Mouse (Mus musculus) MEL (cell line): Measurements from ENCODE around the gene Sptbn1. TPM values are rescaled to one million over a fixed set of nuclear protein-coding genes. Genes with fewer than 3 reads are reported as not detected.

ENCODE experiments used
- DNase-seq: peaks from one replicate; pipeline ENCODE4 v3.0.0; 2011; ENCODE audit warnings: low read depth, low spot score
- H3K27ac ChIP-seq: 2 replicates; pipeline ENCODE4 v1.5.1; 2012; ENCODE audit warnings: low read depth, mild to moderate bottlenecking, control low read depth, low read length, moderate library complexity; ENCODE audit not compliant: control insufficient read depth
- H3K27me3 ChIP-seq, 2 experiments: fragments of 150-350 bp in 1 of 2; sonication (generic) in 1 of 2; 2 replicates each; pipeline ENCODE4 v1.6.1; 2012; ENCODE audit warnings: low read length in 2 of 2, mild to moderate bottlenecking in 2 of 2, improper control_type of control experiment in 1 of 2, moderate library complexity in 1 of 2; ENCODE audit not compliant: insufficient read depth in 2 of 2, control insufficient read depth in 1 of 2
- H3K36me3 ChIP-seq, 2 experiments: 2 replicates each; pipeline ENCODE4 v1.6.1; 2012 to 2014; ENCODE audit warnings: low read length in 2 of 2, improper control_type of control experiment in 1 of 2, inconsistent platforms in 1 of 2, mild to moderate bottlenecking in 1 of 2; ENCODE audit not compliant: insufficient read depth in 2 of 2, control insufficient read depth in 1 of 2
- H3K4me1 ChIP-seq, 2 experiments: fragments of 150-350 bp in 1 of 2; sonication (generic) in 1 of 2; 2 replicates each; pipeline ENCODE4 v1.6.1; 2012; ENCODE audit warnings: low read length in 2 of 2, improper control_type of control experiment in 1 of 2, mild to moderate bottlenecking in 1 of 2; ENCODE audit not compliant: insufficient read depth in 2 of 2, control insufficient read depth in 1 of 2
- H3K4me3 ChIP-seq, 2 experiments: fragments of 150-350 bp in 1 of 2; sonication (generic) in 1 of 2; 2 replicates each; pipeline ENCODE4 v1.5.1; 2012; ENCODE audit warnings: low read depth in 2 of 2, low read length in 2 of 2, mild to moderate bottlenecking in 2 of 2, moderate library complexity in 2 of 2, control low read depth in 1 of 2, improper control_type of control experiment in 1 of 2; ENCODE audit not compliant: control insufficient read depth in 1 of 2, insufficient read depth in 1 of 2
- H3K79me2 ChIP-seq: 2 replicates; pipeline ENCODE4 v1.6.1; 2012; ENCODE audit warnings: mild to moderate bottlenecking, low read length, moderate library complexity; ENCODE audit not compliant: control insufficient read depth, poor library complexity, insufficient read depth
- H3K9ac ChIP-seq: 2 replicates; pipeline ENCODE4 v1.6.1; 2012; ENCODE audit warnings: low read depth, mild to moderate bottlenecking, control low read depth, low read length, moderate library complexity; ENCODE audit not compliant: control insufficient read depth, poor library complexity, severe bottlenecking
- H3K9me3 ChIP-seq: fragments of 150-350 bp; sonication (generic); replicated peaks from 2 replicates; pipeline ENCODE4 v1.6.1; 2012; ENCODE audit warnings: mild to moderate bottlenecking, low read length, improper control_type of control experiment, moderate library complexity; ENCODE audit not compliant: insufficient read depth
- BHLHE40 ChIP-seq: IDR thresholded peaks from 2 replicates; pipeline ENCODE4 v1.6.1; 2012; ENCODE audit warnings: low read depth, mild to moderate bottlenecking, inconsistent platforms, low read length, improper control_type of control experiment, borderline replicate concordance
- CHD1 ChIP-seq: IDR thresholded peaks from 2 replicates; pipeline ENCODE4 v1.6.1; 2012; ENCODE audit warnings: low read depth, mild to moderate bottlenecking, inconsistent platforms, low read length, improper control_type of control experiment
- CHD2 ChIP-seq: IDR thresholded peaks from 2 replicates; pipeline ENCODE4 v1.6.1; 2011; ENCODE audit warnings: low read length, improper control_type of control experiment
- ELF1 ChIP-seq: IDR thresholded peaks from 2 replicates; pipeline ENCODE4 v1.6.1; 2014; ENCODE audit warnings: low read depth, mild to moderate bottlenecking, inconsistent platforms, low read length, improper control_type of control experiment, moderate library complexity
- EP300 ChIP-seq, 2 experiments: IDR thresholded peaks; 2 replicates each; pipeline ENCODE4 v1.6.1; 2011; ENCODE audit warnings: improper control_type of control experiment in 2 of 2, low read length in 2 of 2, low read depth in 1 of 2, mild to moderate bottlenecking in 1 of 2
- ETS1 ChIP-seq: IDR thresholded peaks from 2 replicates; pipeline ENCODE4 v1.6.1; 2012; ENCODE audit warnings: low read depth, mild to moderate bottlenecking, inconsistent platforms, low read length, improper control_type of control experiment, moderate library complexity
- GATA1 ChIP-seq: IDR thresholded peaks from 2 replicates; pipeline ENCODE4 v1.6.1; 2011; ENCODE audit warnings: low read depth, low read length, improper control_type of control experiment
- HCFC1 ChIP-seq: IDR thresholded peaks from 2 replicates; pipeline ENCODE4 v1.6.1; 2012; ENCODE audit warnings: low read depth, mild to moderate bottlenecking, inconsistent platforms, low read length, improper control_type of control experiment, moderate library complexity
- KAT2A ChIP-seq: conservative IDR thresholded peaks from 2 replicates; pipeline ENCODE4 v1.6.1; 2012; ENCODE audit warnings: low read depth, low read length, improper control_type of control experiment, inconsistent platforms
- MAFK ChIP-seq: IDR thresholded peaks from 2 replicates; pipeline ENCODE4 v1.6.1; 2011; ENCODE audit warnings: low read depth, mild to moderate bottlenecking, low read length, improper control_type of control experiment, borderline replicate concordance
- MAX ChIP-seq: IDR thresholded peaks from 2 replicates; pipeline ENCODE4 v1.6.1; 2011; ENCODE audit warnings: low read length, improper control_type of control experiment
- MEF2A ChIP-seq: IDR thresholded peaks from 2 replicates; pipeline ENCODE4 v1.6.1; 2014; ENCODE audit warnings: low read depth, mild to moderate bottlenecking, inconsistent platforms, low read length, improper control_type of control experiment; ENCODE audit not compliant: poor library complexity, insufficient replicate concordance, severe bottlenecking; ENCODE audit errors: extremely low read depth
- MXI1 ChIP-seq: IDR thresholded peaks from 2 replicates; pipeline ENCODE4 v1.6.1; 2011; ENCODE audit warnings: mild to moderate bottlenecking, low read depth, low read length, improper control_type of control experiment
- MYB ChIP-seq: IDR thresholded peaks from 2 replicates; pipeline ENCODE4 v1.6.1; 2011; ENCODE audit warnings: mild to moderate bottlenecking, low read depth, low read length, improper control_type of control experiment
- NELFE ChIP-seq: IDR thresholded peaks from 2 replicates; pipeline ENCODE4 v1.6.1; 2011; ENCODE audit warnings: low read depth, low read length, improper control_type of control experiment
- POLR2AphosphoS2 ChIP-seq: IDR thresholded peaks from 2 replicates; pipeline ENCODE4 v1.6.1; 2011; ENCODE audit warnings: low read length, improper control_type of control experiment
- POLR2AphosphoS5 ChIP-seq: IDR thresholded peaks from 2 replicates; pipeline ENCODE4 v1.6.1; 2012; ENCODE audit warnings: low read depth, borderline replicate concordance, mild to moderate bottlenecking, inconsistent platforms, low read length, moderate library complexity, mixed read lengths
- RCOR1 ChIP-seq: IDR thresholded peaks from 2 replicates; pipeline ENCODE4 v1.6.1; 2012; ENCODE audit warnings: low read depth, mild to moderate bottlenecking, inconsistent platforms, low read length, improper control_type of control experiment
- SIN3A ChIP-seq: IDR thresholded peaks from 2 replicates; pipeline ENCODE4 v1.6.1; 2012; ENCODE audit warnings: low read length, improper control_type of control experiment, inconsistent platforms
- SMC3 ChIP-seq: IDR thresholded peaks from 2 replicates; pipeline ENCODE4 v1.6.1; 2011; ENCODE audit warnings: low read depth, low read length, improper control_type of control experiment
- TAL1 ChIP-seq: IDR thresholded peaks from 2 replicates; pipeline ENCODE4 v1.6.1; 2012; ENCODE audit warnings: mild to moderate bottlenecking, inconsistent platforms, low read length, moderate library complexity, mixed read lengths
- TCF12 ChIP-seq: IDR thresholded peaks from 2 replicates; pipeline ENCODE4 v1.6.1; 2014; ENCODE audit warnings: low read depth, mild to moderate bottlenecking, inconsistent platforms, low read length, improper control_type of control experiment, moderate library complexity
- UBTF ChIP-seq: IDR thresholded peaks from 2 replicates; pipeline ENCODE4 v1.6.1; 2012; ENCODE audit warnings: low read depth, mild to moderate bottlenecking, inconsistent platforms, low read length, improper control_type of control experiment, moderate library complexity, borderline replicate concordance; ENCODE audit not compliant: insufficient read depth
- ZC3H11A ChIP-seq: IDR thresholded peaks from 2 replicates; pipeline ENCODE4 v1.6.1; 2012; ENCODE audit warnings: low read depth, mild to moderate bottlenecking, inconsistent platforms, low read length, improper control_type of control experiment
- ZMIZ1 ChIP-seq: IDR thresholded peaks from 2 replicates; pipeline ENCODE4 v1.6.1; 2012; ENCODE audit warnings: low read depth, mild to moderate bottlenecking, inconsistent platforms, low read length, improper control_type of control experiment, moderate library complexity
- polyA plus RNA-seq, 2 experiments: library from polyadenylated mRNA; stranded (reverse) in 1 of 2; unstranded in 1 of 2; fragments of >175 nt in 1 of 2; fragments of >200 nt in 1 of 2; gene quantifications; 2 replicates each; pipeline versions ENCODE4 v1.2.1 to v1.2.4; 2012; ENCODE audit warnings: low replicate concordance in 2 of 2, low read depth in 1 of 2; ENCODE audit not compliant: insufficient read length in 2 of 2, insufficient read depth in 1 of 2, missing spikeins in 1 of 2
- total RNA-seq: library from RNA; depleted of rRNA; stranded (reverse); fragments of 300-350 nt; gene quantifications from 2 replicates; pipeline ENCODE4 v1.2.3, GENCODE M21; 2012

Gene Sptbn1
- total and polyA plus RNA-seq, 3 experiments, result 14.6 to 20.2 TPM; not detected in 1

- TF ChIP-seq RCOR1, result no peak
- TF ChIP-seq ZC3H11A, result no peak
- no peak for TF ChIP-seq UBTF
- no peak for TF ChIP-seq POLR2AphosphoS5
- TF ChIP-seq ETS1, result no peak
- no peak for TF ChIP-seq MAX
- no peak for TF ChIP-seq KAT2A
- TF ChIP-seq ELF1, result no peak
- TF ChIP-seq, all 39 proteins: peak for 0
- H3K9ac ChIP-seq, result no peak overlapping the region
- peaks cover 0 to 21% of the 10 kb centered on the region in 2 experiments; a peak in 2 of 4 replicates for H3K36me3 ChIP-seq
- no peak overlapping the region for H3K4me3 ChIP-seq
- peaks cover 7% of the 10 kb centered on the region; the same call in 1 of the 2 replicates for H3K79me2 ChIP-seq
- DNase-seq, result no peak
- H3K27ac ChIP-seq, result no peak overlapping the region
- H3K9me3 ChIP-seq, result no peaks in the 10 kb centered on the region
- peaks cover 2 to 14% of the 10 kb centered on the region in 2 experiments; a peak in 3 of 4 replicates for H3K4me1 ChIP-seq
- no peaks in the 10 kb centered on the region for H3K27me3 ChIP-seq
Observed at GRCm38 (mm10) chr11:30195756-30196155, 72.2 kb downstream of the Sptbn1 start.

DNA sequence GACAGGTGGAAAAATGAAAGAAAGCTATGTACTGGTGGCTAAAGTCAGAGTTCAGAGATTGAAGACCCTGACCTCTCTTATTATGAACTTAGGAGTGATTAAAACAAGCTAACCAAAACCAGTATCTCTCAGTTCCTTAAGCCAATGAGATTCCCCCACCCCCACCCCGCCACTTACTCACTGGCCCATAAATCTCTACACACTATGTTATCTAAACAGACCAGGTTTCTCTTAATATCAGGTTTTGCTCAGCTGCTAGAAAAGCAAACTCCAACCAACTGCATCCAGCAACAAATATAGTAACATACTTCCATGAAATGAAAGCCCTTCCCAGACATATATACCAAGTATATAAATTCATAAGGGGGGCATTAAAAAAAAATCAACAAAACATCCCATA, 73.2 kb downstream of the Sptbn1 start:
- DNase-seq, result peak; percentile 75
- Histone ChIP-seq H3K4me1 (peaks cover 2 to 14% of the 10 kb centered on the region in 2 experiments; a peak in 3 of 4 replicates), H3K79me2 (peaks cover 7% of the 10 kb centered on the region; the same call in 1 of the 2 replicates), H3K27ac (no peak overlapping the region), H3K36me3 (peaks cover 0 to 21% of the 10 kb centered on the region in 2 experiments; a peak in 2 of 4 replicates), H3K9me3 (no peaks in the 10 kb centered on the region), H3K9ac (no peak overlapping the region), H3K27me3 (no peaks in the 10 kb centered on the region), H3K4me3 (no peak overlapping the region)
- TF ChIP-seq CHD1 (no peak), NELFE (no peak), HCFC1 (no peak), ZMIZ1 (no peak), GATA1 (peak; percentile 85), TAL1 (peak; percentile 80), SMC3 (peak; percentile 13; the same call in 1 of the 2 replicates), MYB (no peak), ETS1 (peak; percentile 92), CHD2 (peak; percentile 32; the same call in 1 of the 2 replicates), SIN3A (peak; percentile 61), TCF12 (peak; percentile 96), RCOR1 (peak; percentile 100), MXI1 (peak; percentile 60; the same call in 1 of the 2 replicates), MEF2A (peak; percentile 63; the same call in 1 of the 2 replicates), POLR2AphosphoS2 (no peak), EP300 (IDR thresholded peaks at IDR 0.05; ENCODE audit: low read depth in 1 of 2, low read length in 2 of 2) (peak; percentile 66 to 92; a peak in 3 of 4 replicates), MAFK (peak; percentile 58; the same call in 1 of the 2 replicates), BHLHE40 (peak; percentile 76)
